Mouse (Mus musculus) adrenal gland, postnatal 25 days (tissue): Measurements from ENCODE around the gene Hnf1b. TPM values are rescaled to one million over a fixed set of nuclear protein-coding genes. Genes with fewer than 3 reads are reported as not detected.

ENCODE experiments used
- DNase-seq: peaks from one replicate; pipeline ENCODE4 v3.0.0; 2021; ENCODE audit warnings: mixed read lengths
- total RNA-seq: library from RNA; stranded (reverse); gene quantifications from 2 replicates; pipeline ENCODE4 v1.2.3, GENCODE M21; 2021

The Hnf1b gene
- total RNA-seq, 1 experiment from 2014 or later, result 0.24 TPM

DNA sequence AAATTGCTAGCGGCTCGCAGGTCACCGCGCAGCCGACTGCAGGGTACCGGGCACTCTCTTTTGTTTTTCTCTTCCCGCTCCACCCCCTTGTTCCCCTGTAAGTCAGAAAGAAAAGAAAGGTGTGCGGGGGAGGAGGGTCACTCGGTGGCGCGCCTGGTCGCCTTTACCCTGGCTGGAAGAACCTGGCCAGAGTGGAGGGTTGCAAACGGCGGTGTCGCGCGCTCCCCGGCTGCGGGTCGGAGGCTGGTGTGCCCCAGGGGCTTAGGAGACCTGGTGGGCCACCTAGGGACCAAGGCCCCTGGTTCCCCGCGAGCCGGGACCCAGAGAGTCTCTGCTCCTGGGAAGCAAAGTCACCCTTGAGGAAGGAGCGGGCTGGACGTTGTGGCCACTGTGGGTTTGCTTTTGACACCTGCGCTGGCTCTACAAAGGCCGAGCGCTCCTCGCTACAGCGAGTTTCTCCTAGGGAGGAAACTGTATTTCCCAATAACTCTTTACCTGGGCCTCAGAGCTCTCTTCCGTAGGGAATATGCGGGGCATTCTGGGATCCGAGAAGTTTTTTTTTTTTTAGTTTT is 3.4 kb downstream of the Hnf1b start:
- DNase-seq, result no peak

DNA sequence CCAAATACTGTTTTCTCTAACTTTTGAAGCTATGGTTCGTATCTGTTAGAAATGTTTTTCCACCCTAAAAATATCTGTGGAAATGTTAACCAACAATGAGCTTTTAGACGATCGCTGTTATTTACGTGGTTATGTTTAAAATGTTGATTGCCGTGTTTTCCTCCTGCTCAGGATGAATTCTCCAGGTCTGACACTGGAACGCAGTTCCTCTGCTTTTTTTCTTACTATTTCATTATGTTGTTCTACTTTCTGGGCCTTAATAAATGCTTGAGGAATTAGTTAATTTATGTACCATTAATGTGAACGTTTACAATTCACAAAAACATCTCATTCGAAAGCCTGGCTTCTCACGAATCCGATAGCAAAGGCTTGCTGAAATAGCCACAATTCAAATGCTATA is 4.2 kb downstream of the Hnf1b start:
- DNase-seq, result no peak

DNA sequence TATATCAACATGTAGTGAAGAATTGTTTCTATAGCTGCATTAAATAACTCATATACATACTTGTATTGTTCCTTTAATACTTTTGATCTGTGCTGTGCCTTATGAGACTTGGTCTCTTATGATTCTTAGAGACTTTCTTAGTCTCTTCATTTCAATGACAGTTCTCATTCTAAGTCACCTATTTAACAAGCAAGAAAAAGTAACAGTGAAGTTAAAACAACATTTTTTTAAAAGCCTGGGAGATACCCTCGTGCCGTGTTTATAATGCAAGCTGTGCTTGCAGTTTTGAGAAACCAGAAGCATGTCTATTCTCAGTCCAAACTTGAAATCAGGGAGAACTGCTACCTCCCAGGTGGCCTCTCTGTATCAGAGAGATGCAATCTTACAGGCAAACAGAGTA is 4.8 kb downstream of the Hnf1b start:
- DNase-seq, result no peak

DNA sequence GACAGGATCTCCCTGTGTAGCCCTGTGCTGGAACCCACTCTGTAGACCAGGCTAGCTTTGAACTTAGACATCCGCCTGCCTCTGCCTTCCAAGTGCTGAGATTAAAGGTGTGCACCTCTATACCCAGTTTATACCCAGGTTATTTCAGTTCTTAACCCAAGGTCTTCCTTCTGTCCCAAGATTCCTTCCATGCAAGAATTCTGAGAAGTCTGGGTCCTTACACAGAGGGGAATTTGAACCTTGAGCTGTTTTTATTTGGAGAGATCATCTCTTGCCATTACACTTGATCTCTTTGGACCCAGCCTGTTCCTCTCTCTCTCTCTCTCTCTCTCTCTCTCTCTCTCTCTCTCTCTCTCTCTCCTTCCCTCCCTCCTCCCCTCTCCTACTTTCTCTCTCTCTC is 7.4 kb downstream of the Hnf1b start:
- DNase-seq, result no peak

DNA sequence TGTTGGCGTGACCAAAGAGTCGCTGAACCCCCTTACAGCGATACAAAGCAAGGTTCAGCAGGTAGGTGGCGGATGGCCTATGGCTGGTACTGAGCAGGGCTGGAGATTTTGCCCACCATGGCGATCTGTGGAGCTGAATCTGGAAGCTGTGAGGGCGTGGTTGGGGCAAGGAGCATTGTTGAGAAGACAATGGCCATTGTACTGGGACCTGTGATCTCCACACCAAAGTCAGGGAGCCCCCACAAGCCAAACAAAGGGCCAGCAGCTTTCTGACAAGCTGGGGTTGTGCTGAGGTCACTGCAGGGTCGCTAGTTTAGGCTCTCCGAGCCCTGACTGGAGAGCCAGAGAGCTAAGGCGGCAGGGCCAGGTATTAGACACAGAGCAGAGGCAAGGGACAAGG is 15.4 kb downstream of the Hnf1b start:
- DNase-seq, result no peak

DNA sequence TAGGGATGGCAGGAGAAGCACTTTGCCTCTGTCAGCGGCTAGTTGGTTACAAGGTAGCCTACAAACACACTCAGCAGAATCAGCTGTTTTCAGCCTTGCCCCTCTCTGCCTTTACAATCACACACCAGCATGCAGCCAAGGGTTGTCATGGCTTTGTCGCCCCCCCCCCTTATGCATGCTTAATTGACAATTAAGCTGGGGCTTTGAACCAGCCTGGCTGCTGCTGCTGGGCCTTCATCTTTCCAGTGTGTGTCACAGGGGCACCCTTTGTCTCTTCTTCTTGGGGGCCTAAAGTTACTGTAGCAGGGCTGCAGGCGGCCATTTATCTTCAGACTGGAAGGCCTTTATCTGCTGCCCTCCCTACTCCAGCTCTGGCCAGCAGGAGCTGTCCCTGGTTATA is 17.7 kb downstream of the Hnf1b start:
- no peak for DNase-seq

DNA sequence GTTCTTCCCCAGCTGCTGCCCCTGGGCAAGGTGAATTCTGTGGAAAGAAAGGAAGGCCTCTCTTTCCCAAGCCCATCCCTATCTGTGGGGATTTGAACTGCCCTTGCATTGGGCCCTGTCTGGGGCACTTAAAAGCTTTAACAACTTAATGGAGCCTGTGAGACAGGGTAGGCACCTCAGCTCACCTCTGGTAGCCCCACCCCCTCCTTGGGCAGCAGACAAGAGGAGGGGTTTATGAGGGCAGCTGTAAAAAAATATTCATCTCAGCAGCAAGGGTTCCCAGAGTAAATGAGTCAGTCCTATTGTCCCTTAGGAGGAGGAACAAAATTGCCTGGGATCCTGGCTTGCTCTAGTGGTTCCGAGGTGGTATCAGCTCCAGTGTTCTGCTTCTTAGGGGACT is 19.3 kb downstream of the Hnf1b start:
- DNase-seq, result no peak

DNA sequence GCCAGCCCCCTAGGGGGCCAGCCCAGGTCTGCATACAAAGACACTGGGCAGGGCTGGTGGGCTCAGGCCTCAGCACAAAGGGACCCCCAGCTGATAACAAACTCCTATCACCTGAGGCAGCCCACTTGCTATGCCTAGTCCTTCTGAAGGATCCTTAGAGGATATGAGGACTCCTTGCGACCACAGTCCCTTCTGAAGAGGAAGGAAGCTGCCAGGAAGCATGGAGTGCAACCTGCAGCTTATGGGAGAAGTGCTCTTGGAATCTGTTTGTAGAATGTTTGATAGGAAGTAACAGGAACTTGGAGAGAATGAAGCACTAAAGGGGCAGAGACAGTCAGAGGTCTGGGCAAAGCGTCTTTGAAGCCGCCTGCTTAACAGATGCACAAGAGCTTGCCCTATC is 19.8 kb downstream of the Hnf1b start:
- DNase-seq, result no peak

DNA sequence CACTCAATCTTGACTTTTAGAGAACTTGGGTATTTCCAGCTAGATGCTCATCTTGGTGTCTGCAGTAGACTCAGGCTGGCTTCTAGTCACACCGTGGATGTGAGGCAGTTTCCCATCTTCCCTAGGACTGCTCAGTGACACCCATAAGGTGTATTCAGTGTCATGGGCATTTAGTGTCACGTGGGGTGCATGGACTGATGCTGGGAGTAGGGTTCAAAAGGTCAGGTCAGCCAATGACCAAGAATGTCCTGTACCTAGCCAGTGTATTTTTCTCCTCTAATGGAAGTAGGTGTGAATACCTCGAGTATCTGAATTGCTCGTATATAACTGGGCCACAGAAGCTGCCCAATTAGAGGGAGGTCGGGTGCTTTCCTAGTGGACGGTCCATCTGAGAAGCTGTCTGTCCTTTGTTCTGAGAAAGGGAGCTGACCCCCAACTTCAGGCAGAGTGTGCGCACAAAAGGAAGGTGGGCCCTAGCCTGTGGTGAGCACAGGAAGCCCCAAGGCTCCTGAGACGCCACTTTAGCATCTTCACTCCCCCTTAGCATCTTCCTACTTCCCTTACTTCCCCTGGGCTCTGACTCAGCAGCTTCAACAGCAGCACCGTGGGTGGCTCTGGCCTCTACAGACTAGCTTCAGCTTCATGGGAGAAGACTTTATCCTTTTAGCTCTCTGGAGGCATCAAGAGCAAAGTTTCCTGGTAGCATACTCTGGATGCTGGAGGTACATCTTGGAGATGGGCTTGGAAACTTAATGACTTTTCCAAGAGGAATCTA is 22.1 kb downstream of the Hnf1b start:
- DNase-seq, result no peak

DNA sequence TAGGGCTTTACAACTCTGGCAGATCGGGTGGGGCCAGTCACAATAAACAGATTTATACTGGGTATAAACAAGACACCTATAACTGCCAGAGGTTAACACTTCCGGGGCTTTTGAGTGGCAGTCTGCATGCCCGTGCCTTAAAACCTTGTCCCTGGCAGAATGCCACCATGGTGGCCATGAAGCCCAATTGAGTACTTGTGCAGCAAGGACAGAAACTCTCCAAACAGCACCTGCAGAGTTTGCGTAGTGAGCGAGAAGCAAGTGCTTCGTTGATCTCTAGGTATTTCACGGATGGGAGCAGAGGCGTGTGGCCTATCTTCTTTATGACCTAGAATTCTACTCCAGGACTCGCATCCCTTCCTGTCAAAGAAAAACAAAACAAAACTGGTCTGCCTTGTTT is 23.6 kb downstream of the Hnf1b start:
- peak; percentile 23 for DNase-seq

DNA sequence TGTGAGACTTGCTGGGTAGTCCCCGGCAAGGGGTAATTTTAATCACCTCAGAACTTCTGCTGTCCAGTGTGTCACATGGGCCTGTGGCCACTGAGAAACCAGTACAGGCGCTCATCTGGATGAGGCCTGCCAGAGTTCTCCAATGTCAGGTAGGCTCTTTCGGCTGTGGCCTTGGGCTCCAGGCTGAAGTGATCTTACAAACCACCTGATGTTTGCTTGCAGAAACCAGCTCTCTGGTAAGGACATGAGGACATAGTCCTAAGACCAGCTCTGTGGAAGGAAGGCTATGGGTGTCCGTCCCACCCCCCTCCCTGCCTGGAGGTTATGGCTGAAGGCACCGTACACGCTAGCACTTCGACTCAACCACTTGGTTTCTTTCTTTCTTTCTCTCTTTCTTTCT is 26.8 kb downstream of the Hnf1b start:
- no peak for DNase-seq

DNA sequence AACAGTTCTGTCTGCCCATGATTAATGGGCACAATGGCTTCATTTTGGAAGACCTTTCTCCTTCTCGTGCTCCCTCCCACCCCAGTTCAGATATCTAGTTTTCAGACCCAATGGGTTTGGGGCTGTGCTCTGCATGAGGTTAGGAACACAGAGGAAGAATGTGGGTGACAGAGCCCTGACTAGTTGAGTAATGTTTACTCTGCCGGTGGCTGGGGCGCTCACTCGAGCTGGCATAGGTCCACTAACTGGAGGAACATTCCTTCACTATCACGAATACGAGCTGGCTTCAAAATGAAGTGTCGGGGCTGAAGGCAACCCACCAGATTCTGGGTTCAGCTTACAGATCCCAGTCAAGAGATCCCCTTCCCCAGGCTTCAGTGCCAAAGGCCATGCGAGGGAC is 27.9 kb downstream of the Hnf1b start:
- DNase-seq, result peak; percentile 51

DNA sequence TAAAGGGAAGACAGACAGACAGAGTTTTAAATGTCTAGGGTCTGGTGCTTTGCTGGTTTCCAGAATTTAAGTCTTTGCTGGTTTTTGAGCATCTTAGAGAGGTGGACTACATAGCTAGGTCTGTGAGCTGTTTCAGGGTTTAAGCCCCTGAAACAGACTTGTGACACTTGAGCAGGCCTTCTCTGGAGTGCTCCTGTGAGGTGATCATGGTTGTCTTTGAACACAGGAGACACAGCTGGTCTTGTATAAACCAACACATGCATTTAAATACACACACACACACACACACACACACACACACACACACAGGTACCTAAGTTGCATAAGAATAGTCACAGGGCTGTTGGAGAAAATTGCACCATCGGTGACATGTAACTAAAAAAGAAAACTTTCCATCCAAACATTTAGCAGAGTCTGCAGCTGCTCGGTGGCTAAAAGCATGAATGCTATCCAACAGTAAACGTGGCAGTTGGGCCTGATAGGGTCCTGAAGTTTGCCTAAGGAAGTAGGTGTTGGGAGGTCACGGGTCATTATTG is 28.6 kb downstream of the Hnf1b start:
- no peak for DNase-seq

DNA sequence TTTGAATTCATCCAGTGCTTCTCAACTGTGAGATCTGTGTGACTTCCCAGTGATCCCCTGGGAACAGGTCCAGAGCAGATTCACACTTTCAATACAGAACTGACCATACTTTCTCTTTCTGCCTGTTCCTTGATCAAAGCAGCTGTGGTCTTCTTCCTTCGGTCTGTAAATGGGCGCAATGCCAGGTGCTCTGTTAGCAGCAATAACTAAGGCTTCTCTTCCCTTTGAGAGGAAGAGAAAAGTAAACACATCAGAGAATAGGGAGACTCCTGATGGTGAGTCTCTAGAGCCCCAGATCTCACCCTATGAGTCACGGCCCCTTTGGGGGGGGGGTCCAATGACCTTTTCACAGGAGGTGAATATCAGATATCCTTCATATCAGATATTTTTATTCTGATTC is 29.3 kb downstream of the Hnf1b start:
- peak; percentile 21 for DNase-seq

DNA sequence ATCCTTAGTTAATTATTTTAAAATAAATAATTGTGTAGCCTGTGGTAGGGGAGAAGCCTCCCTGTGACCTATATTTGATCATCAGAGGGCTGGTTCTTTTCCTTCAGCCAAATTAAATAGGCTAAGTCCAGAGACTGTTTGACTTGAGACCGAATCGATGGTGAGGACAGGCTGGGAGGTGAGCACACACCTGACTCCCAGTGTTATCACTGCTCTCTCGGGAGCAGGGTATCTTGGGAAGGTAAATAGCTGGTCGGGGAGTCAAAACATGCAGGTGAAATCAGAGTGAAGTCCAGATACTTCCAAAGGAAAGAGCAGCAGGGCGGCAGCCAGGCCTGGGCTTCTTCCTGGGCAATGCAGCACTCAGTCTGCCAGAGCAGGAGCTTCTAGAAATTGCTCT is 31.6 kb downstream of the Hnf1b start:
- DNase-seq, result no peak

DNA sequence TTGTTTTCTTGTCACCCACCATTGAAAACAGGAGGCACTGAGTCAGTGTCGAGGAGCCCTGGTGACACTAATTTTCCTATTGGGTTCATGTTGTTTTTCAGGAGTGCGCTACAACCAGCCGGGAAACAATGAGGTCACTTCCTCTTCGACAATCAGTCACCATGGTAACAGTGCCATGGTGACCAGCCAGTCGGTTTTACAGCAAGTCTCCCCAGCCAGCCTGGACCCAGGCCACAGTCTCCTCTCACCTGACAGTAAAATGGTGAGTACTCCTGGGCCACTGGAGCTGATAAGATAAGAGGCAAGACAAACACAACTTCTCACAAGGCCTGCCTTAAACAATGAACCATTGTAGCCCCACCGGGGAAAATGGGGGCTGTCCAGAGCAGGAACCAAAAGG is 32.7 kb downstream of the Hnf1b start:
- DNase-seq, result no peak

DNA sequence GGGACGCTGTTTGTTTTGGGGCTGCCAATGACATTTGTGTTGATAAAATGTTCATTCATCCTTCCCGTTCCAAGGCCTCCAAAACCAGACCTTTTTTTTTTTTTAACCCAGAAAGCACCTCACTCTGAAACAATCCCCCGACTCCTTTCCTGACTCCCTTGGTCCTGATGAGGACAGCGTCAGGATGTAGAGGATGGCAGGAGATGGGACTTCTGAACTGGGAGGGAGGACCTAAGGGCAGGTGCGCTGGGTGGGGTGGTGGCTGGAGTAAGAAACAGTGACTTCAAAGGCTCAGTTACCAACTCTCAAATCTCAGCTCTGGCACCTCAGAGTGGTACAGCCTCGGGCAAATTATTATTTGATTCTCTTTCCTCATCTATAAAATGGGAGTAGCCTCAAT is 33.2 kb downstream of the Hnf1b start:
- DNase-seq, result no peak

DNA sequence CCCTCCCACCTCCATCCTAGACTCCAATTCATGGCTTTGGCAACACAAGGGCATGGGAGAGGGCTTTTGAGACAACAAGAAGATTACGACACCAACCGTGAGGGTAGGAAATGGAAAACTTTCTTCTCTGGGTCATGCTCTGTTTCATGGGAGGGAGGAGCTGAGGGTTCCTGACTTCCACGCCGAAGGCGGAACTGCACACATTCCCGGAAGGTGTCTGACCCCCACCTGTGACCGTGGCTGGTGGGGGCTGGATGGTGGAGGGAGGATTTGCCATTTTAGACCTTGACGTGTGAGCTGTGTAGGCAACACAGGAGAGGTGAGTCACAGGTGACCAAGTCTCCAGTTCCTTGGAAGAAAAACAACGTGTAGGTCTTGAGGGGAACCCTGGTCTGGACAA is 33.9 kb downstream of the Hnf1b start:
- no peak for DNase-seq

DNA sequence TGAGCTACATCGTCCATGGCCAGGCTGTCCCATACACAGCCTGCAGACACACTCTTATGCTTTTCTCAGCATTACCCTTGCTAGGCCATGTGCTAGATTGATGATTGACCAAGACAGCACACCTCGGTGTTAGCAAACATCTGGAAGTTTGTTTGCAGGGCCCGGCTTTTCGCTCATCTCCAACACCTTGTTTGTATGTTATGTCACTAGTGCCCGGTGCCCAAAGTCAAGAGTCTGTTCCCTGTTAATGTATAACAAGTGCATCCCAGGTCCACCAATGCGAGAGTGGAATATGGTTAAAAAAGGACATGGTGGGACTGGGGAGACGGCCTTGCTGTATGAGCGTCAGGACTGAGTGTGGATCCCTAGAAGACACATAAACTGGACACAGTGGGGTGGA is 35.3 kb downstream of the Hnf1b start:
- no peak for DNase-seq

DNA sequence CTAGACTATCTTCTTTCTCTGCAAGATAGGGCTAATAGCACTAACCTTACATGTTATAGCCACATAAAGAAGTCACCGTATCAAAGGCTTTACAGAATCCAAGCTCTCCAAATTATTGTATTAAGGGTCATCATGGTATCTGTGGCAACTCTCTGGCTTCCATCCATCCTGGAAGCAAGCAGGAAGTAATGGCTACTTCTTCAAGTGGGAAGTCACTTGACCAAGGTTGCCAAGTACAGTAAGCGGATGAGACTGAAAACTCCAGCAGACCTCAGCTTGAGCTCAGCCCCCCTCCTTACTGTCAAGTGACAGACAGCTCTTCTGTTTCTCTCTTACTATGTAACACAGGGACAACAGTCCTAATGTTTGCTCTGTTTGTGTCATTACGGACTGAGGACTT is 36.9 kb downstream of the Hnf1b start:
- no peak for DNase-seq

DNA sequence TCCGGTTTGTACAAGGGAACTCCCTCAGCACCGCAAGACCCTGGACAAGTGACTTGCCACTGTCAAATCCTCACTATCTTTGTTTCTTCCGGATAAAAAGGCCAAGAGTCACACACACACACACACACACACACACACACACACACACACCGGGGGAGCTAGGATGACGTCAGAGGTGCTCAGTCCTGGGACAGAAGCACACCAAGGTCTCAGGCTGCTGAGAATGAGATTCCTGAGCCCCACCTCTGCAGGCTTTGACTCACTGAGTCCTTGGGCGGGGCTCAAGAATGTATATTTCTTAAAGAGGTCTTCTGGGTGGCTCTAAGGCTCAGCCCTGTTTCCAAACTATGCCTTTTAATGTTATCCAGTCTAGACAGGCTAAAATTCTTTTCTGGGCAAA is 41.5 kb downstream of the Hnf1b start:
- DNase-seq, result peak; percentile 36

DNA sequence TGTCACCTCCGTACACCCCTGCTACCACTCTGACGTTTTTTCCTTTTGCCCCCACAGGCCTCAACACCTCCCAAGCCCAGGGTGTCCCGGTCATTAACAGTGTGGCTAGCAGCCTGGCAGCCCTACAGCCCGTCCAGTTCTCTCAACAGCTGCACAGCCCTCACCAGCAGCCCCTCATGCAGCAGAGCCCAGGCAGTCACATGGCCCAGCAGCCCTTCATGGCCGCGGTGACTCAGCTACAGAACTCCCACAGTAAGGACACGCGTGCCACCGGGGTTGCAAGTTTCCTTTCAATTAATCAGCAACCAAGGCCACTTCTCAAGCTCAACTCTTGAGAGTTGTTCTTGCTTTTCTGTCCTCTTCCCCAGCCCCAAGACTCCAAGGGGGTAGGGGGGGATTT is 43.5 kb downstream of the Hnf1b start:
- DNase-seq, result peak; percentile 74

DNA sequence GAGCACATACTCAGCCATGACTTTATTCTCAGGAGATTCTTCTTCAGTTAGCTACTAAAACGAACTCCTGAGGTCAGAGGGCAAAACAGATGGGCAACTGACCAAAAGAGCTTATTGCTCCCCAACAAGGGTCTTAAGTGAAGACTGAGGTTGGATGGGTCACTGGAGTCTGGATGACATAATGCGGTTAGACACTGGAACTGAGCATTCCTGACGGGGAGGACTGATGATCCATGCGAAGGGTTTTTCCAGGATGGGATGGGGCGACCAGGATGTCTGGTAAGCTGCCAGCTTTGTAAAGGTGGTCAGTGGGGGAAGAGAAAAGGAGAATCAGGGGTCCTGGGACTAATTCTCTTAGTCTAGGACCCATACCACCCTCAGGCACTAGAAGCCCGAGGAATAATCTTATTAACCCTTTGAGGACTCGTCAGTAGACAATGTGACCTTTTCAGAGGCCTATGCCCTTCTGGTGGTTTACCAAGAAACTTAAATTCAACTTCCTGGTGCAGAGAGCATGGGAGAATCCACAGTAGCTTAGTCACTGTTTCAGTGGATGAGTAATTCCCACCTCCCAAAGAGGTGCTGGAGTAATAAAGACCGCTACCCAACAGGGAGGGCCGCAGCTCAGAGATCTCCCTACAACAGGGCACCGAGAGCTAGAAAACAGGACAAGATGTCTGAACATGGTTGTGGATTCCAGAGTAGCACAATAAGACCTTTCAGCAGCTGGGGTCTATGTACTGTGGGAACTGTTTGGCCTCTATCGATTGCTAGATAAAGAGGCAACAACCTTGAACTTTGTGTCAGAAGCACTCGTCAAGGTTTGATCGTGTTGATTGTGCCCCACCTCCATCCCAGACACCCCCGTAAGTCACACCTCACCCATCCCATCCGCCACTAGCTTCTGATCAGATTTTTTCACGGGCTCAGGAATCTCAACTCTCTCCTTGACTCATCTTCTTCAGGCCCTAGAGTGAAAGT is 46.9 kb downstream of the Hnf1b start:
- no peak for DNase-seq
